Mouse (Mus musculus): ENCODE measurements at regions not wholly inside any gene's neighbourhood (a gene's known extent, or its start where the extent isn't known, plus 50 kb on each side); places are given as distances from the start of the nearest gene placed in this dataset.

DNA sequence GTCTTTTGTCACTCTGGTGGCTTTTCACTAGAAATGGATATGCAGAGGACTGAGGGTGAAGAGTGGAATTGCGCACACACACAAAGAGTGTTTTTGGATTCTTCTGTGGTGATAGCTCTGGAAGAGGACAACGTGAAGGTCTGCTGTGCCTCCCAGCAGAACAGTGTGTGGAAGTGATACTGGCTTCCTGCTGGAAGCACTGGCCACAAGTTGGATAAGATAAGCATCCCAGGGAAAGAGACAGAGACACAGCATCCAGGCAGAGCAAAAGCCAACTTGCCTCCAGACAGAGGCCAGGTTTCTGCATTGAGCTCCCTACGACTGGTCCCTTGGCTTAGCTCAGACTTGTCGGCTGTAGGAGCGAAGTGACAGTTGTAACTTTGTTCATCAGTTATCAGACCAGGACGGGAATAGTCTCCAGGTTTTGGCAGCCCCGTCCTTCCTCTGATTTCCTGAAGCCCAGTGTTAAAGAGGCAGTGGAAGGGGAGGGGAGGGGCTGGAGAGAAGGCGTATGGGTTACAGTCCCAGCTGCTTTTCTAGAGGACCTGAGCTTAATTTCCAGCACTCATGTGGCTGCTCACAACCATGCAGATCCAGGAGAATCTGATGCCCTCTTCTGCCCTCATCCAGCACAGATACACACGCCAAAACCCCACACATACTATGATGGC, 89.2 kb downstream of the Tmem170b start:
- DNase-seq = peak; percentile 21

DNA sequence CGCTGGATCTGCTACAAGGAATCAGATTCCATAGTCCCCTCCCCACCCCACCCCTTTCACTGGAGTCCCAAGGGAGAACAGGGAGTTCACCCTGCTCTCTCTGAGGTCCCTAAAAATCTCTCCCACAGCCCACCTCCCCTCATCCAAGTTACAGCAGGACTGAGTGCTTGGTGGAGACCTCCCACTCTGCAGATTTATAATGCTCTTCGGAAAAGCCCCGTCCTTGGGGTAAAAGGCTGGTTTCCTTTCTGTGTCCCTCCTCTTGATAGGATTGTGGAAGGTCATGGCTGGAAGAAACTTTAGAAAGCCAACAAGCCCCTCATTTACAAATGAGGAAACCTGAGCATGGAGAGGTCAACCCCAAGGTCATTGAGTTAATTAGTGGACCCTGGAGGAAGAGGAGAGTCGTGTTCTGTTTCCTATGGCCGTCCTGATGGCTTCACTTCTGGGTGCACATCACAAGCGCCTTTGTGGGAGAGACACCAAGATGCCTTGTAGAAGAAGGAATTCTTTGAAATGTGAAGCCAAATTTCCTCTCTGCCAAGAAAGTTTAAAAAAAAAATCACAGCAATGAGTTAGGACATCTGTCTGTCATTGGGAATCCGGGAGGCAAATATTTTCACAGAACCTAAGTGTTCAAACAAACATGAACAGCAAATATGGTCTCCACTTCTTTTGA, 91.2 kb downstream of the Tmem170b start:
- DNase-seq = no peak

DNA sequence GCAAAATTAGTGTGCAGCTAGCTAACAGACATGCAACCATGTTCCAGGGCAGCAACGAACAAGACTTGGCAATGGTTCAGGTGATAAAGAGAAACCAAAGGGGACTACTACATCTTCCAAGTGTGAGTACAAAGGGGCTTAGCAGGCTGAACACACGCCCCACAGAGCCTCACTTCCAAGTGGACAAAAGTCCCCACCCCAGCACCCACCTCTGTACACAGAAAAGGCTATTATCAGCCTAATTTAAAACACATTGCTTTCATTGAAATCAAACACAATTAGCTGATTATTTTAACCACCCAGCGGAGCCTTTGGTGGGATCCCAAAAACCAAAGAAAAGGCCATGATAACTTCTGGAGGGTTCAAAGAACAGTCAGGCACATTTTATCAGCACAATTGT, 95.6 kb downstream of the Tmem170b start:
- no peak for DNase-seq

GRCm38 (mm10) chr13:41701829-41702231, 96.1 kb downstream of the Tmem170b start:
- DNase-seq = no peak

DNA sequence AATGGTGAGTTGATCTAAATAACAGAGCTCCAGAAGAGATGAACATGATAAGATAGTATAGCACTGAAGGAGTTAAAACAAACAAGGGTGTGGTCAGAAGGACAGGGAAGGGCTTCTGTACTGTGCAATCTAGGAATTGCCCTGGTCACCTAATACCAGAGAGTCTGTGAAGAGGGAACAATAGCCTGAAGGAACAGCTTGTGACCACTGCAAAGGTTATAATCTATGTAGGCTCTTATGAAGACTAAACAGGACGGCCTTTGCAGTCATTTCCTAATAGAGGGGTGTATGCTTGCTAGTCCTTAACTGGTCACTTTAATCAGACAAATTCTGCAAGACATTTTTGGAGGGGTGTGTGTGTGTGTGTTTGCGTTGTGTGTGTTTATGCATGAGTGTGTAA, 97.5 kb downstream of the Tmem170b start:
- no peak for DNase-seq

GRCm38 (mm10) chr13:41703618-41704017, 97.9 kb downstream of the Tmem170b start:
- DNase-seq = peak; percentile 59

DNA sequence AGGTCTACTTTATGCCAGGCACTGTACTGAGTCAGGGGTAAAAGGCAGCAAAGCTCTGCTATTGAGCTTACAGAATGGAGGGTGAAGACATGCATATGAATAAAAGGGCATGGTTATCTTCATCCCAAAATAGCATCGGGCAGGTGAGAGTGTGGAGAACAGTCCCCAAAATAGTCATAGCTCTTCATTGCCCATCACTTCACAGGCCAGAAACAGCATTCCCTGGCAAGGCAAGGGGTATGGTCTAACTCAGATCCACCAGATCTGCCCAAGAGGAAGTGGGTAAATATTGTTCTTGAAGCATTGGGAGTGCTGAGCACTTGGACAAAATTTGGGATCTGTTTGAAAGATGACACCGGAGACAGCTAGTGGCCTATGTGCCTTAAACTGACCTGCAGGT, 99.1 kb downstream of the Tmem170b start:
- no peak for DNase-seq

DNA sequence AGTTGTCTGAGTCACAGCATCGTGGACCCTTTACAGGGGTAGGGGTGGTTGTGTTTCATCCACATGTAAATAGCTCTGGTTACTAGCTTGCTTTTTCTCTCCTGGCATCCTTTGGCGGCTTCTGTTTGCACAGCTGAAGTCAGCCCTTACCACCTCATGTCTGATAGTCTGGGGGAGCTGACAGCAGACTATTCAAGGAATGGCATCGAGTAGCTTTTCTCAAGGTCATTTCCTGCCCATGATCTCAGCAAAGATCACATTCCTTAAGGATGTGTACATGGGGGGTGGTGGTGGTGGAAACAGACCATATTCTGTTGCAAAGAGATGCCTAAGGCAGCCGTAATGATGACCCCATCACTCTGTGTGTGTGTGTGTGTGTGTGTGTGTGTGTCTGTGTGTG, 99.9 kb downstream of the Tmem170b start:
- DNase-seq = peak; percentile 29

DNA sequence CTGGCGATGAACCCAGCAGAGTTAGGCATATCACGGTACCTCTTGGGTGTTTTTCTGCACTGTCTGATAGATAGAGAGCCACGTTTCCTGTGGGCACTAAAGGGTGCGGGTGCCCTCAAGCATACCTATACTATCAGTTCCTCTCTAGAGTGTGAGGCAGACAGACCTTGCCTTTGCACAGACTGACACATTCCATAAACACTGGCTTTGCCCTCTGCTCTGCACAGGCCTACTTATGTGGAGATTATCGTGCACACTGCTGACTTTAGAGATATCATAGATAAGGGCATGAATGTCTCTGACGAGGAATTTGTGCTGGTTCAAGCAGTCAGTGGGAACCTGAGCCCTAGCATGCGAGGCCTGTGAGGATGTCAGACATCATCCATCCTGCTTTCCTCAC, 102.1 kb downstream of the Tmem170b start:
- DNase-seq = no peak

GRCm38 (mm10) chr13:41709071-41709470, 103.4 kb downstream of the Tmem170b start:
- no peak for DNase-seq

DNA sequence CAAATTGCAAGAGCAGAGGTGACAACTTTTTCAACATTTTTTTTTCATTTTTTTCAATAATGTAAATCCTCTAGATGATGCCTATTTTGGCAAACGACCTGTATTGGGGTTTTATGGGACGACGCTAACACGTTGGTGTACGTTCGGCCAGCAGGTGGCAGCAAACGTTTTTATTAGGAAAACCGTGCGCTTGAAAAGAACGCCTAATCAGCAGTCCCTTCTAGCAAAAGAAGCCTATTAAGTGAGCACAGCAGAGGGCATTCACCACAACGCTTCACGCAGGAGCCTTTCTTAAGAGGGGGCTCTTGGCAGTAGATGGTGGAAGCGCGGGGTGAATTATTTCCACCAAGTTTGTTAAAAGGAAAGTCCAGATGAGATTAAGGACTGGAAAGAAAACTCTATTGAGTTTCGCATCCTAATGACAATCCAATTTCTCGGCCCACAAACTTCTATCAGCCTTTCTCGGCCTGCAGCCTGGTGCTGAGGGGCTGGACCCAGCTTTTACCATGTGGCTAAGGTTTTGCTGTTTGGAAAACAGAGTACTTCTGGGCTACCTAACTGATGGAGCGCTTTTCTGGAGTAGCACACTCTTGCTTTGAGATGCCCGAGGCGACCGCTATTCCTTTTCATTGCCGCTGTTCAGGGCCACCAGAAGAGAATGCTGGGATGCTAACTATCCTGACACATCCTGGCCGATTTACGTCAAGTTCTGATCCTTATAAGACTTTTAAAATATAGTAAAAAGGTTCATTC, 103.9 kb downstream of the Tmem170b start:
- peak; percentile 94 for DNase-seq

- DNase-seq = no peak
Measured at GRCm38 (mm10) chr13:41712616-41713015, 106.9 kb downstream of the Tmem170b start.

Measured in heart, postnatal 4 days (tissue).